ENCODE assay signal across 8 mouse cellular contexts in genomic region chr4:116596978-116597881, GRCm38 (mm10). TPM values are rescaled to one million over a fixed set of nuclear protein-coding genes. Genes with fewer than 3 reads are reported as not detected.
DNase-seq lines count a peak whose midpoint lies in the region; ATAC-seq lines count a peak whose summit lies in the region.

No protein-coding gene starts in this region.

- peak overlapping the region; percentile 91 for H3K4me2 ChIP-seq in kidney, embryonic 15.5 days

- H3K27ac ChIP-seq in heart, embryonic 10.5 days, result peak overlapping the region; percentile 87
- peak overlapping the region; percentile 86 for H3K27ac ChIP-seq in kidney, embryonic 15.5 days

- H3K9ac ChIP-seq in kidney, embryonic 15.5 days, result peak overlapping the region; percentile 56

- peaks cover 49% of the 10 kb centered on the region for H3K36me3 ChIP-seq in heart, embryonic 10.5 days
- peaks cover 56% of the 10 kb centered on the region for H3K36me3 ChIP-seq in kidney, embryonic 15.5 days

- peak; percentile 96 for ATAC-seq in erythroblast, adult 5-6 weeks (replicated peaks; ENCODE audit: low FRiP score, poor library complexity, severe bottlenecking)
- peak; percentile 96 for ATAC-seq in kidney, embryonic 15.5 days (replicated peaks; ENCODE audit: low FRiP score)
- ATAC-seq in monocyte, adult 5-6 weeks (replicated peaks; ENCODE audit: insufficient number of reproducible peaks, low FRiP score, low TSS enrichment, poor library complexity, severe bottlenecking), result peak; percentile 91

- H3K4me3 ChIP-seq in heart, embryonic 10.5 days, result peak overlapping the region; percentile 74
- H3K4me3 ChIP-seq in kidney, embryonic 15.5 days (replicated peaks), result peak overlapping the region; percentile 58

- under 1% methylated on average over 50 of the region's 50 CpGs for WGBS in heart, embryonic 10.5 days
- WGBS in kidney, embryonic 15.5 days, result under 1% methylated on average over 50 of the region's 50 CpGs

- H3K9me3 ChIP-seq in heart, embryonic 10.5 days, result no peaks in the 10 kb centered on the region; the same call in 1 of the 2 replicates
- no peaks in the 10 kb centered on the region for H3K9me3 ChIP-seq in kidney, embryonic 15.5 days (replicated peaks)

- DNase-seq in B cell, adult 2 months, result peak; percentile 87 to 88
- DNase-seq in brain, adult 2 months (ENCODE audit: low read depth, low spot score), result peak; percentile 98
- DNase-seq in heart, embryonic 10.5 days (ENCODE audit: low spot score), result peak; percentile 97
- DNase-seq in liver, result peak; percentile 88
- peak; percentile 83 to 90 for DNase-seq in spleen, postnatal 4 days (ENCODE audit: low spot score in 2 of 2)

- peaks cover 23% of the 10 kb centered on the region for H3K4me1 ChIP-seq in heart, embryonic 10.5 days
- peaks cover 25% of the 10 kb centered on the region for H3K4me1 ChIP-seq in kidney, embryonic 15.5 days

- H3K27me3 ChIP-seq in heart, embryonic 10.5 days (ENCODE audit: insufficient read depth, poor library complexity, severe bottlenecking), result no peaks in the 10 kb centered on the region
- H3K27me3 ChIP-seq in kidney, embryonic 15.5 days, result no peaks in the 10 kb centered on the region

RNA-seq across cellular contexts. Expression of gene Ccdc17, which starts 0.8 kb away (rescaled TPM):
- 1.5 and 3.8 TPM in 2 replicates for total RNA-seq in erythroblast, adult 5-6 weeks (2015; ENCODE audit: low replicate concordance)
- total RNA-seq in erythroblast, adult 5-6 weeks (2017; ENCODE audit: low replicate concordance), result 2.0 and 2.1 TPM in 2 replicates
- polyA plus RNA-seq in heart, embryonic 10.5 days (2016; fragmentation: Nextera tagmentation; extraction: Ambion mirVana), result 1.7 and 2.8 TPM in 2 replicates
- 3.6 and 4.8 TPM in 2 replicates for polyA plus RNA-seq in kidney, embryonic 15.5 days (2015; fragmentation: Nextera tagmentation; extraction: Ambion mirVana)
- total RNA-seq in monocyte, adult 5-6 weeks (2017), result 4.8 to 9.3 TPM (median 5.5 TPM) in 3 replicates

RNA-seq across cellular contexts. Expression of gene Nasp, which starts 30.5 kb away (rescaled TPM):
- 34.0 and 54.8 TPM in 2 replicates for total RNA-seq in erythroblast, adult 5-6 weeks (2015; ENCODE audit: low replicate concordance)
- 92.9 and 99.7 TPM in 2 replicates for total RNA-seq in erythroblast, adult 5-6 weeks (2017; ENCODE audit: low replicate concordance)
- 130 and 174 TPM in 2 replicates for polyA plus RNA-seq in heart, embryonic 10.5 days (2016; fragmentation: Nextera tagmentation; extraction: Ambion mirVana)
- 175 and 180 TPM in 2 replicates for polyA plus RNA-seq in kidney, embryonic 15.5 days (2015; fragmentation: Nextera tagmentation; extraction: Ambion mirVana)
- 146 to 159 TPM (median 150 TPM) in 3 replicates for total RNA-seq in monocyte, adult 5-6 weeks (2017)

RNA-seq across cellular contexts. Expression of gene Gpbp1l1, which starts 39.8 kb away (rescaled TPM):
- total RNA-seq in erythroblast, adult 5-6 weeks (2015; ENCODE audit: low replicate concordance), result 74.2 and 83.6 TPM in 2 replicates
- 141 and 166 TPM in 2 replicates for total RNA-seq in erythroblast, adult 5-6 weeks (2017; ENCODE audit: low replicate concordance)
- 16.8 and 28.4 TPM in 2 replicates for polyA plus RNA-seq in heart, embryonic 10.5 days (2016; fragmentation: Nextera tagmentation; extraction: Ambion mirVana)
- polyA plus RNA-seq in kidney, embryonic 15.5 days (2015; fragmentation: Nextera tagmentation; extraction: Ambion mirVana), result 40.5 and 40.7 TPM in 2 replicates
- total RNA-seq in monocyte, adult 5-6 weeks (2017), result 102 to 158 TPM (median 148 TPM) in 3 replicates

RNA-seq across cellular contexts. Expression of gene Tmem69, which starts 41.5 kb away (rescaled TPM):
- total RNA-seq in erythroblast, adult 5-6 weeks (2015; ENCODE audit: low replicate concordance), result 1.7 and 11.7 TPM in 2 replicates
- total RNA-seq in erythroblast, adult 5-6 weeks (2017; ENCODE audit: low replicate concordance), result 3.5 and 4.5 TPM in 2 replicates
- polyA plus RNA-seq in heart, embryonic 10.5 days (2016; fragmentation: Nextera tagmentation; extraction: Ambion mirVana), result 23.8 and 24.5 TPM in 2 replicates
- polyA plus RNA-seq in kidney, embryonic 15.5 days (2015; fragmentation: Nextera tagmentation; extraction: Ambion mirVana), result 27.4 and 27.5 TPM in 2 replicates
- total RNA-seq in monocyte, adult 5-6 weeks (2017), result 3.7 to 7.1 TPM (median 5.7 TPM) in 3 replicates

RNA-seq across cellular contexts. Expression of gene Akr1a1, which starts 54.2 kb away (rescaled TPM):
- total RNA-seq in erythroblast, adult 5-6 weeks (2015; ENCODE audit: low replicate concordance), result 110 and 156 TPM in 2 replicates
- total RNA-seq in erythroblast, adult 5-6 weeks (2017; ENCODE audit: low replicate concordance), result 108 and 173 TPM in 2 replicates
- 664 and 694 TPM in 2 replicates for polyA plus RNA-seq in heart, embryonic 10.5 days (2016; fragmentation: Nextera tagmentation; extraction: Ambion mirVana)
- polyA plus RNA-seq in kidney, embryonic 15.5 days (2015; fragmentation: Nextera tagmentation; extraction: Ambion mirVana), result 721 and 765 TPM in 2 replicates
- 380 to 470 TPM (median 418 TPM) in 3 replicates for total RNA-seq in monocyte, adult 5-6 weeks (2017)

Comparison
In these comparisons a context has a peak if more than half of its experiments do, and no peak if none do; other contexts are left out.
1. Peak in every context shown above with its lines: DNase-seq, ATAC-seq, H3K4me3 ChIP-seq and H3K27ac ChIP-seq.